Mouse (Mus musculus) E14TG2a.4 (cell line): Measurements from ENCODE around the gene Nynrin.

Experiments
- CTCF ChIP-seq: conservative IDR thresholded peaks from 2 replicates; pipeline ENCODE4 v1.5.1; 2014; ENCODE audit warnings: low read length
- NANOG ChIP-seq: IDR thresholded peaks from 2 replicates; pipeline ENCODE4 v1.6.1; 2014; ENCODE audit warnings: borderline replicate concordance, low read length, mixed read lengths
- POU5F1 ChIP-seq: IDR thresholded peaks from 2 replicates; pipeline ENCODE4 v1.6.1; 2014; ENCODE audit warnings: low read length, borderline replicate concordance

DNA sequence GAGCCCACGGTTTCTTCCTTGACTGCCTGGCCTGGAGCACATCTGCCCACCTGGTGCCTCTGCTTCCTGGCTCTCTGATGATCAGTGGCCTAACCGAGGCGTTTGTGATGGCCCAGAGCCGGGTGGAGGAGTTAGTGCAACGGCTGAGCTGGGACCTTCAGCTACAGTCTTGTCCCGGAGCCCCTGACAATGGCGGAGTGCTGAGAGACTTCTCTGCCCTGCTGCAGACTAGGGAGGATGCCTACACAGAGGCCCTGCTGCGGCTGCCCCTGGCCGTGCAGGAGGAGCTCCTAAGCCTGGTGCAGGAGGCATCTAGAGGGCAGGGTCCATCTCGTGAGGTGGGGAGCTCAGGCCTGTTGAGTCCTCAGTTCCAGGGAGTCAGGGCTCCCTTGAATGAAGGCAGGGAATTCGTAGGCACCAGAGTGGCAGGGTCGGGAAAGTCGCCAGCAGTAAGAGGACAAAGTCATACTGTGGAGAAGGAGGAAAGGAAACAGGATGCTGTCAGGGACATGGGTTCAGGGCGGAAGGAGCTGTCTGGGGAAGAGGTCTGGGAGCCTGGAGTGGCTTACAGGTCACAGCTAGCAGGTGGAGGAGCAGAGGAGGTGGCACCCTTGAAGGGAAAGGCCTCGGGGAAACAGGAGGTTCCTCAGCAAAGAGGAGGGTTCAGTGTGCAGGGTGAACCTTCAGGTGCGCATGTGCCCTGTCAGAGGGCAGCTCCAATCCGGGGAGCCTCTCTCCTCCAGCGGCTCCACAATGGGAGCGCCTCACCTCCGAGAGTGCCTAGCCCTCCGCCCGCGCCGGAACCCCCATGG is 33.0 kb downstream of the Nynrin start:
- TF ChIP-seq CTCF (no peak), NANOG (no peak), POU5F1 (no peak)
